In the genomic region with DNA sequence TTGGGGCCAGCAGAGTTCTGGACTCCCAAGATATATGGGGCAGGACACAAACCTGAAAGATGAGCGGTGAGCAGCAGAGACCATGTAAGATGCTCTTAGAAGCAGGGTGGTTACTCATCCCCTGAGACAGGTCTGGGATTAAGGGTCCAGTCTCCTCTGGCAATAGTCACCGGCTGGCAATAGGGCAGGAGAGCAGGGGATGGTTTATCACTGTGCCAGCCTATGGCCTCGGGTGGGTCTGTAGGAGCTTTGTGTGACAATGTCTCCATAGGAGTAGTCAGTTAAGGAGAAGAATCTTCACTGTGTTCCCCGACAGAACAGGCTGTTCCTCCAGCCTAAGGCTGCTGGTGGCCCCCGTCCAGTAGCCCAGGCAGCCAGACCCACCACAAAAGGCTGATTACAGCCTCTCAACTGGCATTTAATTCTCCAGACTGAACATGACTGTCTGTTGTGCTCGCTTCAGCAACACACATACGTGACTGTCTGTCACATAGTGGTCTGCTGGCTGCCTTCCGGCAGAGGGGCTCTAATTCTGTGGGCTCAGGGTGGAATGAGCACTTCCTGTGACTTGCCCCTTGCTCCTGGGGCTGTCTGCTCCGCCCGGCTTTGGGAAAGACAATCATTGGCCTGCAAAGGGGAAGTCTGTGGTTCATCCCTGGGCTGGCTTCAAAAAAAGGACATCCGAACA, we compare ENCODE assay signal across 8 mouse cellular contexts. TPM values are rescaled to one million over a fixed set of nuclear protein-coding genes. Genes with fewer than 3 reads are reported as not detected.
DNase-seq lines count a peak whose midpoint lies in the region; ATAC-seq and TF ChIP-seq lines count a peak whose summit lies in the region.

No protein-coding gene starts in this region.

- DNase-seq in left cerebral cortex, adult 2 months (ENCODE audit: extremely low spot score in 1 of 2, low spot score in 2 of 2) = no peak
- no peak for DNase-seq in left cerebral cortex, postnatal 10 days (ENCODE audit: extremely low spot score in 1 of 2, low spot score in 2 of 2)
- no peak for DNase-seq in embryonic facial prominence, embryonic 14.5 days (ENCODE audit: low spot score)
- DNase-seq in hindbrain, postnatal 0 days (ENCODE audit: low spot score) = peak; percentile 42
- peak; percentile 53 for DNase-seq in midbrain, postnatal 0 days (ENCODE audit: low spot score)
- no peak for DNase-seq in T-cell, adult 2 months (ENCODE audit: low spot score)
- DNase-seq in frontal cortex, postnatal 10 days (ENCODE audit: low spot score in 2 of 2) = no peak

- H3K4me1 ChIP-seq in embryonic facial prominence, embryonic 14.5 days (ENCODE audit: control insufficient read depth, insufficient read depth, low read length) = peaks cover 54% of the 10 kb centered on the region
- peaks cover 54% of the 10 kb centered on the region for H3K4me1 ChIP-seq in hindbrain, postnatal 0 days (ENCODE audit: insufficient read depth, low read length)
- peaks cover 30% of the 10 kb centered on the region for H3K4me1 ChIP-seq in midbrain, postnatal 0 days (ENCODE audit: insufficient read depth, low read length)

- peak overlapping the region; percentile 63 for H3K4me2 ChIP-seq in embryonic facial prominence, embryonic 14.5 days (ENCODE audit: low read depth, low read length)
- H3K4me2 ChIP-seq in hindbrain, postnatal 0 days (ENCODE audit: low read depth, low read length) = peak overlapping the region; percentile 87
- H3K4me2 ChIP-seq in midbrain, postnatal 0 days (ENCODE audit: low read depth, low read length, poor library complexity, severe bottlenecking) = peak overlapping the region; percentile 82

- H3K27ac ChIP-seq in left cerebral cortex, adult 2 months = peak overlapping the region; percentile 97
- peak overlapping the region; percentile 13 for H3K27ac ChIP-seq in embryonic facial prominence, embryonic 14.5 days (replicated peaks; ENCODE audit: low read depth, low read length)
- H3K27ac ChIP-seq in hindbrain, postnatal 0 days = peak overlapping the region; percentile 95
- H3K27ac ChIP-seq in midbrain, postnatal 0 days (ENCODE audit: low read depth, low read length) = peak overlapping the region; percentile 8; the same call in 1 of the 2 replicates

- peak overlapping the region; percentile 100 for H3K4me3 ChIP-seq in left cerebral cortex, adult 2 months
- peak overlapping the region; percentile 73 for H3K4me3 ChIP-seq in embryonic facial prominence, embryonic 14.5 days (ENCODE audit: low read depth, low read length)
- peak overlapping the region; percentile 97 for H3K4me3 ChIP-seq in hindbrain, postnatal 0 days (ENCODE audit: low read length)
- H3K4me3 ChIP-seq in midbrain, postnatal 0 days (ENCODE audit: low read depth, low read length) = peak overlapping the region; percentile 91; the same call in 1 of the 2 replicates

- WGBS in embryonic facial prominence, embryonic 14.5 days = 68% methylated on average over 11 of the region's 11 CpGs
- 55% methylated on average over 11 of the region's 11 CpGs for WGBS in hindbrain, postnatal 0 days
- WGBS in midbrain, postnatal 0 days = 72% methylated on average over 11 of the region's 11 CpGs

- TF ChIP-seq CTCF in left cerebral cortex, adult 2 months (IDR thresholded peaks at IDR 0.05) = no peak
- TF ChIP-seq CTCF in hindbrain, postnatal 0 days (IDR thresholded peaks at IDR 0.05; ENCODE audit: low read depth) = no peak
- no peak for TF ChIP-seq CTCF in midbrain, postnatal 0 days (IDR thresholded peaks at IDR 0.05)

- peak overlapping the region; percentile 86 for H3K9ac ChIP-seq in embryonic facial prominence, embryonic 14.5 days (ENCODE audit: low read depth, low read length)
- peak overlapping the region; percentile 96; the same call in 1 of the 2 replicates for H3K9ac ChIP-seq in hindbrain, postnatal 0 days (replicated peaks; ENCODE audit: low read length)
- H3K9ac ChIP-seq in midbrain, postnatal 0 days (replicated peaks; ENCODE audit: low read length, poor library complexity, severe bottlenecking) = peak overlapping the region; percentile 20; the same call in 1 of the 2 replicates

- H3K9me3 ChIP-seq in embryonic facial prominence, embryonic 14.5 days (ENCODE audit: control insufficient read depth, low read length) = no peaks in the 10 kb centered on the region
- no peaks in the 10 kb centered on the region for H3K9me3 ChIP-seq in hindbrain, postnatal 0 days (ENCODE audit: low read length)
- no peaks in the 10 kb centered on the region for H3K9me3 ChIP-seq in midbrain, postnatal 0 days (ENCODE audit: low read length)

- no peaks in the 10 kb centered on the region for H3K27me3 ChIP-seq in embryonic facial prominence, embryonic 14.5 days (replicated peaks; ENCODE audit: control insufficient read depth, insufficient read depth, low read length)
- H3K27me3 ChIP-seq in hindbrain, postnatal 0 days (ENCODE audit: insufficient read depth, low read length) = no peaks in the 10 kb centered on the region
- no peaks in the 10 kb centered on the region for H3K27me3 ChIP-seq in midbrain, postnatal 0 days (ENCODE audit: insufficient read depth, low read length)

- H3K36me3 ChIP-seq in embryonic facial prominence, embryonic 14.5 days (ENCODE audit: control insufficient read depth, insufficient read depth, low read length) = peaks cover 25% of the 10 kb centered on the region; the same call in 1 of the 2 replicates
- H3K36me3 ChIP-seq in hindbrain, postnatal 0 days (ENCODE audit: insufficient read depth, low read length) = no peaks in the 10 kb centered on the region
- H3K36me3 ChIP-seq in midbrain, postnatal 0 days (ENCODE audit: insufficient read depth, low read length) = no peaks in the 10 kb centered on the region

- ATAC-seq in embryonic facial prominence, embryonic 14.5 days (ENCODE audit: low read depth) = no peak
- peak; percentile 57 for ATAC-seq in hindbrain, postnatal 0 days
- no peak; the same call in 1 of the 2 replicates for ATAC-seq in midbrain, postnatal 0 days (ENCODE audit: low FRiP score)
- ATAC-seq in erythroblast, adult 5-6 weeks (replicated peaks; ENCODE audit: low FRiP score, poor library complexity, severe bottlenecking) = no peak

- intact Hi-C loops in left cerebral cortex, adult 2 months (cut with DNase I) = no loop called here
- intact Hi-C loops in left cerebral cortex, postnatal 10 days (cut with DNase I) = no loop called here

RNA-seq across cellular contexts. Expression of gene Cd81, which starts 3.1 kb away (rescaled TPM):
- 100 to 1,000 TPM; 380 to 388 TPM for total RNA-seq in left cerebral cortex, adult 2 months (2021)
- total RNA-seq in left cerebral cortex, postnatal 10 days (2021) = 100 to 1,000 TPM; 344 to 359 TPM
- polyA plus RNA-seq in embryonic facial prominence, embryonic 14.5 days (2014; fragmentation: Nextera tagmentation; extraction: Ambion mirVana) = 635 and 636 TPM in 2 replicates
- total RNA-seq in hindbrain, postnatal 0 days (2014; rRNA removed) = 758 and 776 TPM in 2 replicates
- polyA plus RNA-seq in hindbrain, postnatal 0 days (2015; fragmentation: Nextera tagmentation; extraction: Ambion mirVana) = 708 and 751 TPM in 2 replicates
- 454 and 542 TPM in 2 replicates for total RNA-seq in midbrain, postnatal 0 days (2014; rRNA removed)
- polyA plus RNA-seq in midbrain, postnatal 0 days (2015; fragmentation: Nextera tagmentation; extraction: Ambion mirVana) = 511 and 569 TPM in 2 replicates
- 59.4 and 65.9 TPM in 2 replicates for total RNA-seq in erythroblast, adult 5-6 weeks (2015; ENCODE audit: low replicate concordance)
- total RNA-seq in erythroblast, adult 5-6 weeks (2017; ENCODE audit: low replicate concordance) = 40.8 and 80.4 TPM in 2 replicates

RNA-seq across cellular contexts. Expression of gene Tssc4, which starts 13.4 kb away (rescaled TPM):
- 10 to 100 TPM; 38.0 to 41.5 TPM for total RNA-seq in left cerebral cortex, adult 2 months (2021)
- total RNA-seq in left cerebral cortex, postnatal 10 days (2021) = 10 to 100 TPM; 43.9 to 45.2 TPM
- polyA plus RNA-seq in embryonic facial prominence, embryonic 14.5 days (2014; fragmentation: Nextera tagmentation; extraction: Ambion mirVana) = 52.2 and 66.7 TPM in 2 replicates
- total RNA-seq in hindbrain, postnatal 0 days (2014; rRNA removed) = 106 and 118 TPM in 2 replicates
- polyA plus RNA-seq in hindbrain, postnatal 0 days (2015; fragmentation: Nextera tagmentation; extraction: Ambion mirVana) = 101 and 102 TPM in 2 replicates
- 71.3 and 92.4 TPM in 2 replicates for total RNA-seq in midbrain, postnatal 0 days (2014; rRNA removed)
- 101 and 103 TPM in 2 replicates for polyA plus RNA-seq in midbrain, postnatal 0 days (2015; fragmentation: Nextera tagmentation; extraction: Ambion mirVana)
- 1.3 and 11.1 TPM in 2 replicates for total RNA-seq in erythroblast, adult 5-6 weeks (2015; ENCODE audit: low replicate concordance)
- total RNA-seq in erythroblast, adult 5-6 weeks (2017; ENCODE audit: low replicate concordance) = 5.3 and 16.4 TPM in 2 replicates

RNA-seq across cellular contexts. Expression of gene Trpm5, which starts 38.8 kb away (rescaled TPM):
- not detected for total RNA-seq in left cerebral cortex, adult 2 months (2021)
- total RNA-seq in left cerebral cortex, postnatal 10 days (2021) = under 1 TPM; 0.21 to 0.26 TPM
- 14.7 and 18.2 TPM in 2 replicates for polyA plus RNA-seq in embryonic facial prominence, embryonic 14.5 days (2014; fragmentation: Nextera tagmentation; extraction: Ambion mirVana)
- total RNA-seq in hindbrain, postnatal 0 days (2014; rRNA removed) = 2.1 and 3.0 TPM in 2 replicates
- polyA plus RNA-seq in hindbrain, postnatal 0 days (2015; fragmentation: Nextera tagmentation; extraction: Ambion mirVana) = 2.0 and 2.6 TPM in 2 replicates
- total RNA-seq in midbrain, postnatal 0 days (2014; rRNA removed) = 1.3 and 1.7 TPM in 2 replicates
- 0.94 and 1.6 TPM in 2 replicates for polyA plus RNA-seq in midbrain, postnatal 0 days (2015; fragmentation: Nextera tagmentation; extraction: Ambion mirVana)
- not detected in 2 replicates for total RNA-seq in erythroblast, adult 5-6 weeks (2015; ENCODE audit: low replicate concordance)
- total RNA-seq in erythroblast, adult 5-6 weeks (2017; ENCODE audit: low replicate concordance) = not detected in 2 replicates

RNA-seq across cellular contexts. Expression of gene Kcnq1, which starts 50.5 kb away (rescaled TPM):
- total RNA-seq in left cerebral cortex, adult 2 months (2021) = 1 to 10 TPM in 1 of 2 experiments, under 1 TPM in 1; 0.61 to 1.2 TPM
- total RNA-seq in left cerebral cortex, postnatal 10 days (2021) = 1 to 10 TPM; 1.4 to 2.1 TPM
- polyA plus RNA-seq in embryonic facial prominence, embryonic 14.5 days (2014; fragmentation: Nextera tagmentation; extraction: Ambion mirVana) = 1.9 and 2.0 TPM in 2 replicates
- 1.2 and 1.9 TPM in 2 replicates for total RNA-seq in hindbrain, postnatal 0 days (2014; rRNA removed)
- 1.1 and 1.4 TPM in 2 replicates for polyA plus RNA-seq in hindbrain, postnatal 0 days (2015; fragmentation: Nextera tagmentation; extraction: Ambion mirVana)
- total RNA-seq in midbrain, postnatal 0 days (2014; rRNA removed) = 0.44 and 1.4 TPM in 2 replicates
- 0.87 and 1.2 TPM in 2 replicates for polyA plus RNA-seq in midbrain, postnatal 0 days (2015; fragmentation: Nextera tagmentation; extraction: Ambion mirVana)
- not detected in 2 replicates for total RNA-seq in erythroblast, adult 5-6 weeks (2015; ENCODE audit: low replicate concordance)
- total RNA-seq in erythroblast, adult 5-6 weeks (2017; ENCODE audit: low replicate concordance) = not detected in 2 replicates

RNA-seq across cellular contexts. Expression of gene Tspan32, which starts 50.8 kb away (rescaled TPM):
- total RNA-seq in left cerebral cortex, adult 2 months (2021) = under 1 TPM in 1 of 2 experiments, not detected in 1; 0.07 TPM
- total RNA-seq in left cerebral cortex, postnatal 10 days (2021) = under 1 TPM; 0.26 to 0.32 TPM
- 3.5 TPM in 2 replicates for polyA plus RNA-seq in embryonic facial prominence, embryonic 14.5 days (2014; fragmentation: Nextera tagmentation; extraction: Ambion mirVana)
- 0.16 and 0.29 TPM in 2 replicates for total RNA-seq in hindbrain, postnatal 0 days (2014; rRNA removed)
- 0.40 and 0.71 TPM in 2 replicates for polyA plus RNA-seq in hindbrain, postnatal 0 days (2015; fragmentation: Nextera tagmentation; extraction: Ambion mirVana)
- 0.19 and 0.38 TPM in 2 replicates for total RNA-seq in midbrain, postnatal 0 days (2014; rRNA removed)
- polyA plus RNA-seq in midbrain, postnatal 0 days (2015; fragmentation: Nextera tagmentation; extraction: Ambion mirVana) = 0.37 and 0.38 TPM in 2 replicates
- total RNA-seq in erythroblast, adult 5-6 weeks (2015; ENCODE audit: low replicate concordance) = 77.4 and 78.8 TPM in 2 replicates
- total RNA-seq in erythroblast, adult 5-6 weeks (2017; ENCODE audit: low replicate concordance) = 55.2 and 79.5 TPM in 2 replicates

Comparison
In these comparisons a context has a peak if more than half of its experiments do, and no peak if none do; other contexts are left out.
1. DNase-seq: peak in hindbrain, postnatal 0 days (single experiment) and midbrain, postnatal 0 days (single experiment); none in left cerebral cortex, adult 2 months (0 of 2), left cerebral cortex, postnatal 10 days (0 of 2), embryonic facial prominence, embryonic 14.5 days (single experiment), T-cell, adult 2 months (single experiment) and frontal cortex, postnatal 10 days (0 of 2).
2. H3K27ac ChIP-seq: peak in every context shown above with its lines; median percentile 97 in left cerebral cortex, adult 2 months; 95 in hindbrain, postnatal 0 days; 13 in embryonic facial prominence, embryonic 14.5 days; 8 in midbrain, postnatal 0 days.
3. H3K9ac ChIP-seq: peak in every context shown above with its lines; median percentile 96 in hindbrain, postnatal 0 days; 86 in embryonic facial prominence, embryonic 14.5 days; 20 in midbrain, postnatal 0 days.
4. Peak in every context shown above with its lines, with median percentiles within 50 percentile points of each other: H3K4me3 ChIP-seq and H3K4me2 ChIP-seq.